Mouse (Mus musculus): ENCODE data around the gene Ica1. TPM values are rescaled to one million over a fixed set of nuclear protein-coding genes. Genes with fewer than 3 reads are reported as not detected.

Ica1 gene
- total RNA-seq, 2 experiments from 2014 or later: 9.8 to 12.2 TPM

- intact Hi-C loops (cut with DNase I): no loop called here
- no peak for DNase-seq
These were observed 128.9 kb downstream of the Ica1 start for GRCm38 (mm10) chr6:8649295-8649865.

GRCm38 (mm10) chr6:8648185-8648901 lies 129.9 kb downstream of the Ica1 start:
- DNase-seq: no peak
- intact Hi-C loops (cut with DNase I): no loop called here

- intact Hi-C loops (cut with DNase I): no loop called here
- no peak for DNase-seq
These were observed 130.6 kb downstream of the Ica1 start for GRCm38 (mm10) chr6:8647513-8648184.

GRCm38 (mm10) chr6:8645708-8646107 lies 132.6 kb downstream of the Ica1 start:
- intact Hi-C loops (cut with DNase I): no loop called here
- DNase-seq: no peak

- intact Hi-C loops (cut with DNase I): no loop called here
These were observed 133.6 kb downstream of the Ica1 start for GRCm38 (mm10) chr6:8644703-8645102.

GRCm38 (mm10) chr6:8640863-8641262 lies 137.4 kb downstream of the Ica1 start:
- intact Hi-C loops (cut with DNase I): no loop called here
- DNase-seq: no peak

More at GRCm38 (mm10) chr6:8644703-8645102, 133.6 kb downstream of the Ica1 start:
- DNase-seq: no peak

GRCm38 (mm10) chr6:8639526-8639925 lies 138.8 kb downstream of the Ica1 start:
- intact Hi-C loops (cut with DNase I): no loop called here
- no peak for DNase-seq

- DNase-seq: peak in 1 of 2 experiments; percentile 6
- intact Hi-C loops (cut with DNase I): no loop called here
These were observed 139.4 kb downstream of the Ica1 start for GRCm38 (mm10) chr6:8638899-8639298.

- intact Hi-C loops (cut with DNase I): no loop called here
- DNase-seq: no peak
These were observed 140.2 kb downstream of the Ica1 start for GRCm38 (mm10) chr6:8638122-8638521.

- intact Hi-C loops (cut with DNase I): no loop called here
- DNase-seq: no peak
These were observed 145.6 kb downstream of the Ica1 start for GRCm38 (mm10) chr6:8632701-8633100.

- no peak for DNase-seq
- intact Hi-C loops (cut with DNase I): no loop called here
These were observed 146.2 kb downstream of the Ica1 start for GRCm38 (mm10) chr6:8631986-8632632.

GRCm38 (mm10) chr6:8631362-8631761 lies 146.9 kb downstream of the Ica1 start:
- intact Hi-C loops (cut with DNase I): no loop called here

GRCm38 (mm10) chr6:8630531-8630930 lies 147.8 kb downstream of the Ica1 start:
- intact Hi-C loops (cut with DNase I): no loop called here
- DNase-seq: no peak

More at GRCm38 (mm10) chr6:8631362-8631761, 146.9 kb downstream of the Ica1 start:
- no peak for DNase-seq

- intact Hi-C loops (cut with DNase I): no loop called here
- no peak for DNase-seq
These were observed 149.5 kb downstream of the Ica1 start for GRCm38 (mm10) chr6:8628715-8629267.

GRCm38 (mm10) chr6:8628226-8628625 lies 150.1 kb downstream of the Ica1 start:
- DNase-seq: no peak
- intact Hi-C loops (cut with DNase I): no loop called here

- no peak for DNase-seq
- intact Hi-C loops (cut with DNase I): no loop called here
These were observed 155.2 kb downstream of the Ica1 start for GRCm38 (mm10) chr6:8623045-8623444.

- no peak for DNase-seq
- intact Hi-C loops (cut with DNase I): no loop called here
These were observed 158.5 kb downstream of the Ica1 start for GRCm38 (mm10) chr6:8619582-8620350.

GRCm38 (mm10) chr6:8617369-8617768 lies 160.9 kb downstream of the Ica1 start:
- intact Hi-C loops (cut with DNase I): no loop called here

GRCm38 (mm10) chr6:8591665-8592064 lies 186.6 kb downstream of the Ica1 start:
- intact Hi-C loops (cut with DNase I): no loop called here
- peak; percentile 5 to 8 for DNase-seq

More at GRCm38 (mm10) chr6:8617369-8617768, 160.9 kb downstream of the Ica1 start:
- DNase-seq: no peak

- no peak for DNase-seq
- intact Hi-C loops (cut with DNase I): no loop called here
These were observed 194.4 kb downstream of the Ica1 start for GRCm38 (mm10) chr6:8583892-8584291.
